Mouse (Mus musculus): Measurements from ENCODE around the gene Trpv2. TPM values are rescaled to one million over a fixed set of nuclear protein-coding genes. Genes with fewer than 3 reads are reported as not detected.

Trpv2 gene
- not detected for polyA plus RNA-seq (2014; fragmentation: Illumina TruSeq; extraction: RNeasy Lipid Tissue Mini Kit (QIAGEN cat#74804); ENCODE audit: low read depth, low replicate concordance)

GRCm38 (mm10) chr11:62573959-62574702 lies at the start of gene Trpv2:
Trpv2 (plus strand) TSS chr11:62574486.

DNA sequence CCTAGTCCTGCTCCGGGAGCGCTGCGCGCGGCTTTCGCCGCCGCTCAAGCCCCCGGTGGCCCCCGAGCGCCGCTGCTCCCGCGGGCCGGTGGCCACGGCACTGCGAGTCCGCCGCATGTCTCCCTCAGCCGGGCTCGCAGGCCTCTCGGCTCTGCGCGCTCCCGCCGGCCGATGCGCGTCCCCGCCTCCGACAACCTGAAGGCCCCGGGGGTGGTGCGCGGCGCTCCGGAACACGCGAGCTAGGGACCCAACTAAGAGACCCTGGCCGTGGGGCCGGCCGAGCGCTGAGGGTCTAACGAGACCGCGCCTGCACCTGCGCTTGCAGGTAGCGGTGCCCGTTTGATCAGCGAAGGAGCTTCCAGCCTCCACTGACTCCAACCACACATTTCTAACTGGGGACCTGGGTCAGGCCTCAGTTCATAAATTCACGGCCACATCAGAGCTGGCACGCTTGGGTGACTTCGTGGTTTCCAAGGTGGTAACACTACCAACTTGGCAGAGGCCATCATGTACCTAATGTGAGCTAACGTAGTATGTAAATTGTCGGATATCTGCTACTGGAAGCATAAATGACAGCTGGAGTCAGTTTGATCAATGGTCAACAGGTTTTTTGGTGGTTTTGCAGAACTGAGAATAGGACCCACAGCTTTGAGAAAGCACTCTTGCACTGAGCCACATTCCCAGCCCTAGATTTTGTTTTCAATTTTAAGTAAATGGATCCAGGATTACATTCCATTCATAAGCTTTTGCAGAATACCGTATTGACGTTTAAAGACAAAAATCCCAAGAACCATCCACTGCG lies 35.0 kb upstream of the Trpv2 start, which contains the start of gene Cenpv:
Gene Cenpv (minus strand): TSS at position 173 of the 802 bp plus-strand sequence.

DNA sequence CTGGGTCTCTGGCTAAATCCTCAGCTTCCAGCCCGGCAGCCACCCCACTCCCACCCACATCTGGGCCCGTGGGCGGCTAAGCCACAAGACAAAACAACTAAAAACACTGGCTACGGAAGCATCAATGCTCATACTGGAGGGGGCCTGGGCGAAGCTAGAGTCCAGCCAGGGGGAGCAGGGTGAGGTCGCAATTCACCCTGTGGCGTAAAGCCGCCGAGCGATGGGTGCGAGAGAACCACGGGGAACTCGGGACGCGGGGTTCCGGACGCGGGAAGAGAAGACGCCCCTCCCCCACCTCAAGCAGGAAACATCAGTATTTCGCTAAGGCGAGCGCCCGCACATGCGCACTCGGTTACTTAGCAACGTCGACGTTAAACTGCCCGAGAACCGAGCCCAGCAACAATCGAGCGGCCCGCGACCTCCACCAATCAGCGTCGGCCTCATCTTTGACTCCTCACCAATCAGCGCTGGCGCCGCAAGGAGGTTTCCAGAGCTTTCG lies 23.5 kb upstream of the Trpv2 start, which contains the start of gene Ubb:
Gene Ubb (plus strand): TSS at position 445 of the 499 bp plus-strand sequence.

GRCm38 (mm10) chr11:62647661-62648590 lies 73.6 kb downstream of the Trpv2 start, which contains the start of gene Lrrc75a:
Lrrc75a (minus strand) TSS chr11:62648523.

DNA sequence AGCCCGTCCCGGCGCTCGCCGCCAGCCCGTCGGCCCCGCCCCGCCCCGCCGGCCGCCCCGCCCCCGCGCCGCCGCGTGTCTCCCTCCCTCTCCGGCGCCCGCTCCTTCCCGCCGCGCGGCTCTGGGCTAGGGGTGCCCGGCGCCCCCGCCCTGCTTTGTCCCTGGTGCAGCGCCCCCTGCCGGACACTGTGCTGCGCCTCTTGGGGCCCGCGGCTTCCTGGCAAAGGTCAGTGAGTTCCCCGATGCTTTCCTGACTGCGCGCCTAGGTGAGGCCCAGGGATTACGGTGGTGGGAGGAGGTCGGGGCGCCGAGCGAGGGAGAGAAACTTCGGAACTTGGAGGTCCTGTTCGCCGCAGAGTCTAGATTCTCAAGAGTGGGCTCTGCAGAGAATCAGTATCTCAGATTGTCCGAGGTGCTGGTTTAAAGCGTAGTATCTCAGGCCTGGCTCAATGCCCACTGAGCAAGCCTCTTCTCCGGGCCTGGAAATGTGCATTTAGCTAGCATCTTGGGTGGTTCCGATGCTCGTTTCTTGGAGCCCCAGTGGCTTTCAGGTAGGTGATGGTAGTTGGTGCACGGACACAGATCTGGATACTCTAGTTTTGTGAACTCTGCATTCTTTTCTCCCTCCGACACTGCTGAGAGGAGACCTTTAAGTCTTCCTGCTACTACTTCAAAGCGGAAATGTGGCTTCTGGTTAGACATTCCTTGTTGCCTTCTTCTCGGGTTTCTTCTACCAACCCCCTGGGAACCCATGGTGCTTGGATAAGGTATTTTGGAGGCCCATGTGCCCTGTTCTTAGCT lies 74.5 kb downstream of the Trpv2 start, which contains the start of gene Mmgt2:
Gene Mmgt2 (plus strand): TSS at position 74 of the 801 bp plus-strand sequence.

Other genes with a start within 250 kb of the Trpv2 start
- 5.2 TPM for gene Pigl, start 116.0 kb upstream of the Trpv2 start, polyA plus RNA-seq (2014; fragmentation: Illumina TruSeq; extraction: RNeasy Lipid Tissue Mini Kit (QIAGEN cat#74804); ENCODE audit: low read depth, low replicate concordance)
- gene Ncor1, start 115.9 kb upstream of the Trpv2 start, polyA plus RNA-seq (2014; fragmentation: Illumina TruSeq; extraction: RNeasy Lipid Tissue Mini Kit (QIAGEN cat#74804); ENCODE audit: low read depth, low replicate concordance) = 269 TPM
- gene Cenpv, start 35.2 kb upstream of the Trpv2 start, polyA plus RNA-seq (2014; fragmentation: Illumina TruSeq; extraction: RNeasy Lipid Tissue Mini Kit (QIAGEN cat#74804); ENCODE audit: low read depth, low replicate concordance) = 24.9 TPM
- gene Ubb, start 23.3 kb upstream of the Trpv2 start, polyA plus RNA-seq (2014; fragmentation: Illumina TruSeq; extraction: RNeasy Lipid Tissue Mini Kit (QIAGEN cat#74804); ENCODE audit: low read depth, low replicate concordance) = 52.3 TPM
- 42.9 TPM for gene Lrrc75a, start 74.0 kb downstream of the Trpv2 start, polyA plus RNA-seq (2014; fragmentation: Illumina TruSeq; extraction: RNeasy Lipid Tissue Mini Kit (QIAGEN cat#74804); ENCODE audit: low read depth, low replicate concordance)
- 34.5 TPM for gene Mmgt2, start 74.2 kb downstream of the Trpv2 start, polyA plus RNA-seq (2014; fragmentation: Illumina TruSeq; extraction: RNeasy Lipid Tissue Mini Kit (QIAGEN cat#74804); ENCODE audit: low read depth, low replicate concordance)
- 5.1 TPM for gene Zfp287, start 157.4 kb downstream of the Trpv2 start, polyA plus RNA-seq (2014; fragmentation: Illumina TruSeq; extraction: RNeasy Lipid Tissue Mini Kit (QIAGEN cat#74804); ENCODE audit: low read depth, low replicate concordance)
- gene Gm10428, start 178.6 kb downstream of the Trpv2 start, polyA plus RNA-seq (2014; fragmentation: Illumina TruSeq; extraction: RNeasy Lipid Tissue Mini Kit (QIAGEN cat#74804); ENCODE audit: low read depth, low replicate concordance) = not detected
- gene Zfp286, start 215.0 kb downstream of the Trpv2 start, polyA plus RNA-seq (2014; fragmentation: Illumina TruSeq; extraction: RNeasy Lipid Tissue Mini Kit (QIAGEN cat#74804); ENCODE audit: low read depth, low replicate concordance) = 3.1 TPM
- 4.7 TPM for gene Trim16, start 245.7 kb downstream of the Trpv2 start, polyA plus RNA-seq (2014; fragmentation: Illumina TruSeq; extraction: RNeasy Lipid Tissue Mini Kit (QIAGEN cat#74804); ENCODE audit: low read depth, low replicate concordance)

Data from adrenal gland, adult 10 weeks (tissue).